Mouse (Mus musculus) ES-Bruce4 (cell line): ENCODE results near the gene Phlpp1.

Experiments used
- CTCF ChIP-seq: IDR thresholded peaks from one replicate; pipeline ENCODE4 v1.8.1; 2011; ENCODE audit warnings: low read depth, low read length
- EP300 ChIP-seq: IDR thresholded peaks from 2 replicates; pipeline ENCODE4 v1.6.1; 2011; ENCODE audit warnings: low read depth, low read length; ENCODE audit not compliant: insufficient read depth

DNA sequence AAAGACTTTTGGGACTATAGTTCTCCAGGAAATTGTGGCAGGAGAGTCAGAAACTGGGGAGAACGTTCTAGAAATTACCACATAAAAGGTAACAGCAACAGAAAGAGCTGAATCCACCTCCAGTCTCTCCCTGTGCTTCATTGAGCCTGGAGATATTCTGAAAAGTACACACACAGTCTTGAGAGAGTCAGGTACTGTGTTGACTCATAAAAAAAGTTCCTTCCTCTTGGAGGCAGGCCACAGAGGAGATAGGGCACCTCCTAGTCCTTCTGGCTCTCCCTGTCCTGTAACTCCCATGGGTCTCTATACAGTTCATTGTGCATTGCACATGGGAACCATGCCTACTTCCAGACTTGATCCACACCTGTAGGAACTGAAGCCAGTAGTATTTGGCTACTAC, 149.0 kb downstream of the Phlpp1 start:
- TF ChIP-seq EP300 (no peak), CTCF (no peak)
